Mouse (Mus musculus): ENCODE data around the gene Kif5a.

Gene Kif5a

DNA sequence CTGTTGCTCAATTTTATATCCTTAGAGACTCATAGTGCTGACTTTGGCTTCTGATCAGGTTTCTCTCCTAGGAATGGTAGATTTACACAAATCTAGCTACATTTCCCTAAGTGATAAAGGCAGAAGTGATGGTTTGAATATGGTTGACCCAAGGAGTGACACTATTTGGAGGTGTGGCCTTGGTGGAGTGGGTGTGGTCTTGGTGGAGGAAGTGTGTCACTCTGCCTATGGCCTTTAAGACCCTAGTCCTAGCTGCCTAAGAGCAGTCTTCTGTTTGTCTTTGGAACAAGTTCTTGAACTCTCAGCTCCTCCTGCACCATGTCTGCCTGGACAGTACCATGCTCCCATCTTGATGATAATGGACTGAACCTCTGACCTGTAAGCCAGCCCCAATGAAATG lies 46.0 kb downstream of the Kif5a start:
- no peak for DNase-seq (ENCODE audit: low spot score)

DNA sequence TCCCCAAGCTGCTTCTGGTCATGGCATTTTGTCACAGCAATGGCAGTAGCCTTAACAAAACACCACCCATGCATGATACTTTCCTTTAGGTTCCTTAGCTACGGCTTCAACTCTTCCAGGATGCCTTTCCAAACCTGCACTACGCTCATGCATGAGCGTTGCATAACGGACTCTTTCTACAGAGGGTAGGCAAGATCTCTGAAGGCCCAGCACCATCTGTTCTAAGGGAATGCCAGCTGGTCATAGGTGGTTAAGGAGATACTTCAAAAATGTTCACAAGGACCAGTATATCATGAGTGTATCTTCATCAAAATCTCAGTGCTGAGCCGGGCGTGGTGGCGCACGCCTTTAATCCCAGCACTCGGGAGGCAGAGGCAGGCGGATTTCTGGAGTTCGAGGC lies 46.7 kb downstream of the Kif5a start:
- DNase-seq (ENCODE audit: low spot score), result no peak

DNA sequence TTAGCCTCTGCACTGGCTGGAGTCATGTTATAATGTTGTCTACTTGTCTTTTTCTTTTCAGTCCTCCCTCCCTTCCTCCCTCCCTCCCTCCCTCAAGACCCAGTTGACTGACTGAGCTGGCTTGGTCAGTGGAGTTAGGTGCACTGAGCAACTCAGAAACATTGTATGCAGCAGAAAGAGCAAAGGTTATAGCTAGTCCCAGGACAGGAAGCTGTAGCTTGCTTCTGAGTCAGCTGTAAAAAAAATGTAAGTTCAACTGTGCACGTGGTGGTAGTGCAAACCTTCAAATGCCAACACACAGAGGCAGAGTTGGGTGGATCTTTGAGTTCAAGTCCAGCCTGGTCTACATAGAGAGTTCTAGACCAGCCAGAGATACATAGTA lies 48.7 kb downstream of the Kif5a start:
- no peak for DNase-seq (ENCODE audit: low spot score)

DNA sequence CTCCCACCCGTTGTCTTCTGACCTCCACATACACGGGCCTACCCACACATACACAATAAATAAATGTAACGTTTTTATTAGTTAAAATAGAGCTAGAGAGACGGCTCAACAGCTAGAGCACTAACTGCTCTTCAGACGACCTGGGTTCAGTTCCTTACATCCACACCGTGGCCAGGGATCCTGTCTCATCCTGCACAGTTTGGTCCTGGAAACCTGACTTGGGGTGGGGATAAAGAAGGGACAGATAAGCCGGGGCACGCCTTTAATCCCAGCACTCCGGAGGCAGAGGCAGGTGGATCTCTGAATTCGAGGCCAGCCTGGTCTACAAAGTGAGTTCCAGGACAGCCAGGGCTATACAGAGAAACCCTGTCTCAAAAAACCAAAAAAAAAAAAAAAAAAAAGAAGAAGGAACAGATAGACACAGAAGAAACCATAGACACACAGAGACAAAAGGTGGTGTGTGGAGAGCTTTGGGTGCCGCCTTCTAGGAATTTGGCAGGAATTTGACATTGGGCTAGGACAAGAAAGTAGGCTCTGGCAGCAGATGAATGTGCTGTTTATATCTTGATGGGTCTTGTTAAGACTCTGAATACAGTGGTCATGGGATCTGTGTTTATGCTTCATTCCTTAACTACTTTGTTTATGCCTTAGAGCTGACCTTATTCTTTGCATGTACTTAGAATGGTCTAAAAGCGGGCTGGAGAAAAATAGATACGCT lies 49.3 kb downstream of the Kif5a start:
- DNase-seq (ENCODE audit: low spot score), result no peak

DNA sequence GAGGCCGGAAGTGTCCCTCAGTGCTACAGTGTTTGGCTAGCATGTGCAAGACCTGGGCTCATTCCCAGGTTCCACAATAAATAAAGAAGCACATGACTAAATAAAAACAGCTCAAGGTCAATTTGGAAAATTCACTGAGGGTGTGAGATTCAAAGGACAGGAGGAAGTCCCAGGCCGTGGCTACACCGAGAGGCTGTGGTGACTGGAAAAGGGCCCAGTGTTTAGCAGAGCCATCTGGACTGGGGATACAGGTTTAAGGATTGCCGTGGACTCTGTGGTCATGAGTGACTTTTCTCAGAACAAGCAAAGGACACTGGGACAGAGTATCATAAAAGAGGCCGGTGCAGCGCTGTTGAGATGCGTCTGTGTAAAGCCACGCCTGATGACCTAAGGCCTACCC lies 49.9 kb downstream of the Kif5a start:
- no peak for DNase-seq (ENCODE audit: low spot score)

DNA sequence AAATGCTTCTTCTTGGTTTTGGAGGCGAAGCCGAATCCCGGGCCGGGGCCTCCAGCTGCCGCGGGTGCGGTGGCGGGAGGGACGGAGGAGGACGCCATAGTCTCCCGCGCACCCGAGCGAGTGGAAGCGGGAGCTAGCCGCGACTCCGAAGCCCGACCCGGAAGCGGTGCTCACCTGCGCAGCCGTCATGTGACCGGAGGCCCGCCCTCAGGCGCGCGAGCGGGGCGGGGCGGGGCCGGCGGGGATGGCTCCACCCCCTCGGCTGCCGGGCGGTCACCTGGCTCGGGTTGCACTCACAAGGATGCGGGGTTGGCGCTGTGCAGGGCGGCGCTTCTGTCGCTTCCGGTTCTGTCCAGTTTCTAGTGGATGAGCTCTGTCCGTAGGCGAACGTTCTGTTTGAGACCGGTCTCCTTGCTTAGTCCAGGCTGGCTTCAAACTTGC lies 51.7 kb downstream of the Kif5a start, which contains the start of gene Pip4k2c:
TSS of gene Pip4k2c (minus strand) at position 172 of the 441 bp plus-strand sequence.
- peak; percentile 77 for DNase-seq (ENCODE audit: low spot score)

DNA sequence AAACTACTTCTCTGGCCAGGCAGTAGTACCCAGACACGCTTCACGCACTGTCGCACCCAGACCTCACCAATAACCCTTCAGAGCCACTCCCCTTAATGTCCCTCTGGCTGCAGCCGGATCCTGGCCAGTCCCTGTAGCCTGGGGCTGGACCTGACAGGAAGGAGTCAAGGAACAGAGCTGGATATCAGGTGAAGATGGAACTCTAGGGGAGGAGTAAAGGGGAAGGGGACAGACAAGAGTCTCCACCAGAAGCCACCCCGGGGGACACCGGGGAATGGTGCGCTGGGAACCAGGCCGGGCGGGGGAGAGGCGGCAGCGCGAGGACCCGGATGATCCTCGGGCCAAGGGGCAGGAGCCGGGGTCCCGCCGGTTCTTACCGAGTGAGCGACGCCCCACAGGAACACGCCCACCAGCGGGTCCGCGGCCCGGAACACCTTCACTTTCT lies 52.2 kb downstream of the Kif5a start:
- DNase-seq (ENCODE audit: low spot score), result no peak

DNA sequence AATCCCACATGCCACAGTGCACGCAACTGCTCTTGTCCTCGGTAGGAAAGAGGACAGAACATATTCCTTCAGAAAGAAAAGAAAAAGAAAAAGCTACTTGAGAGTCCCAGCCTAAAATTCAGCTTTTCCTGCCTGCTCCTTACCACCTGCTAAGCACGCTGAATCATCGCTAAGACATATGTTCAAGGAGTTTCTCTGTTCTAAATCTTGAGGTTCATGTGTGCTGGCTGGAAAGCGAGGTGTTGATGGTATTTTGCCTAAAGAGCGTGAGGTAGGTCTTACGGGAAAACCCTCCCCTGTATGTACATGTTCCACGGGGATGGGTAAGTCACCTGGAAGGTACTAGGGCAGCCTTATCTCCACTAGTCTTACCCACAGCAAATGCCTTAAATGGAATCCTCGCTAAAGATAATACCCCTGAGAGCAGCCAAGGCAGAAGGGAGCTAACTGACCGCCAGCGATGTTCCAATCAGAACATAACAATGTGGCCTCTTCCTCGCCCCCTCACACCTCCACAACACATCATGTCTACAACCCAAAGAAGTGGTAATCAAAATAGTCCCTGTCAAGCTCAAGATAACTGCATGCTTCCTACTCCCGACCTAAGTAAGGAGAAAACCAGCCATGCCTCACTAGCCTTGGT lies 53.1 kb downstream of the Kif5a start:
- DNase-seq (ENCODE audit: low spot score), result no peak

DNA sequence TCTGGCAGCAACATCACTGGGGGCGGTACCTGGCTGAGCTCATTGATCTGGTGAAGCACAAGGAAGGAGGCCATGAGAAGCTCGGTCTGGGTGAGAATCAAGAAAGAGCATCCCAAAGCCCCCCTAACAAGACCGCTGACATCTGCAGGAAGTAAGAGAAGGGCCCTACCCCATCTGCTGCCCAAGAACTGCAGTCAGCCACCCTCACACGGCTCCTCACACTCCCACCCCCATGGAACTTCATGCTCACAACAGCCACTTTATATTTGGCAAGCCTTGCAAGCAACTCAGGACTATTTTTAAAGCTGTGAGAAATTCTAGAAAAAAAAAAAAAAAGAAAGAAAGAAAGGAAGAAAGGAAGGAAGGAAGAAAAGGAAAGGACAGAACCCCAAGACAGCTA lies 54.2 kb downstream of the Kif5a start:
- DNase-seq (ENCODE audit: low spot score), result no peak

DNA sequence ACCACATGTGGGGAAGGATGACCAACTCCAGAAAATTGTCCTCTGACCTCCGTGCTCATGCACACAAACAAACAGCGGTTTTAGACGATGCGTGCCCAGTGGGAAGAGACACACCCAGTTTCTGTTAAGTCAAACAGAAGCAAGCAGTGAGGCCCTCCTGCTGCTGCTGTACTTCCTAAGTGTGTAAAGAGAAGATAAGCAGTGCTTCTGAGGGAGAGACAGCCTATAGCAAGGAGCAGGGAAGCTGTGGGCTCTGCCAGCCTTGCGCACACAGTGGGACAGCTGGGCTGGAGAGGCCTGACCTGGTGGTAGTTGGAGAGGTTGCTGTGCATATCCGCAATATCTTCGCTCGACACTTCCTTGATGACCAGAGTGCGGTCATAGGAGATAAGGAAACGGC lies 57.8 kb downstream of the Kif5a start:
- DNase-seq (ENCODE audit: low spot score), result no peak

DNA sequence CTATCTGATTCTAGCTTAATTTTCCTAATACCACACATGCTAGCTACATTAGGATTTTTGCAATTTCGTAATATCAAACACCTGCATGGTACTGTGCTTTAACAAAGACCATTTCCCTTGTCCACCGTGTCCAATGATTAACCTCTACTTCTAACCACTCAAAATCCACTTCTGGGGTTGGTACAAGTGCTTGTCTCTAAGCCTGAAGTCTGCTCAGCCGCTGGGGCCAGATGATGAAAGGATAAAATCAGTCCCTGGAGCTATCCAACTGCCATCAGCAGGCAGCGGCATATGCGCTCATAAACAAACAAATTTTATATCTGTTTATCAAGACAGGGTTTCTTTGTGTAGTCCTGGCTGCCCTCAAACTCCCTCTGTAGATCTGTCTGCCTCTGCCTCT lies 58.6 kb downstream of the Kif5a start:
- DNase-seq (ENCODE audit: low spot score), result no peak

DNA sequence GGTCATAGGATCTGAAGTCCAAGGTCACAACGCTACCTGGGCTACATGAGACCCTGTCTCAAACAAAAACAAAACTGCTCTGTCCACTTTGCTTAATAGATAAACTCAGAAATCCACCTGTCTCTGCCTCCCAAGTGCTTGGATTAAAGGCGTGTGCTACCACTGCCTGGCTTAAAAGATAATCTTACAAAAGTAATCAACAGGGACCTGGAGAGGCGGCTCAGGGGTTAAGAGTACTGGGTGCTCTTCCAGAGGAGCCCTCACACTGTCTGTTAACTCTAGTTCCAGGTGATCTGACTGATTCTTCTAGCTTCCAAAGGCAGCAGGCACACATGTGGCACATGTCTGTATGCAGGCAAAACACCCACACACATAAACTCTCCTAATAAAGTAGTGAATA lies 60.0 kb downstream of the Kif5a start:
- no peak for DNase-seq (ENCODE audit: low spot score)

DNA sequence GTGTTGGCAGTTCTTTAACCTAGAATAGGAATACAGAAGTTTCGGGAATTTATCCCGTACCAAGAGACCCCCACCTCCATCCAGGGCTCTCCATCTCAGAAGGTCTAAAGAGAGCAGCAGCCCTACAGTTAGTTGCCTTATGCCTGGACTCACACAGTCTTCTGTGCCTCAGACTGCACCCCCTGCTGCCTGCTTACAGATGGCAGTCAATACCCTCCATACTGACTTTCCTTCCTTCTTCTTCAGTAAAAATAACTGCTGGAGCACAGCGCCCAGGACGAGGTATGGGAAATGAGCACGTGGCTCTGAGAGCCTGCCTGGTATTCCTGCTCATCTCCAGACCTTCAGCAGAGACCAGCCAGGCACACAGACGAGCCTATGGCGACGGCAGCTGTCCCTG lies 62.9 kb downstream of the Kif5a start:
- no peak for DNase-seq (ENCODE audit: low spot score)

DNA sequence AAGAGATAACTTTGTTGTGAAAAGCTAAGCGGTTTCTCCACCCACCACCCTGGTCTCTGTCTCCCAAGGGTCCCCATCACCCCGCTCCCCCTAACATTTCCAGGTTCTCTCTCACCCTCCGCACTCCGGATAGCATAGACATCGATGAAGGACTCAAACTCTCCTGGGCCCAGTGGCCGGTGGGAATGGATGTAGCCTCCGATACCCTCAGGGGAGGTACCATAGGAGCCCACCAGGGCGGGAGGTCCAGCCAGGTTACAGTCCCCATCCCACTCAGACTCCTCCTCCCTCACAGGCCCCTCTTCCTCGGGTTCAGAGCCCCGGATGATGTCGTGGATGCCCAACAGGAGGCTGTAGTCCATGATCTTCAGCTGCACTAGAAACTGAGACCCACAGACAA lies 63.7 kb downstream of the Kif5a start:
- no peak for DNase-seq (ENCODE audit: low spot score)

DNA sequence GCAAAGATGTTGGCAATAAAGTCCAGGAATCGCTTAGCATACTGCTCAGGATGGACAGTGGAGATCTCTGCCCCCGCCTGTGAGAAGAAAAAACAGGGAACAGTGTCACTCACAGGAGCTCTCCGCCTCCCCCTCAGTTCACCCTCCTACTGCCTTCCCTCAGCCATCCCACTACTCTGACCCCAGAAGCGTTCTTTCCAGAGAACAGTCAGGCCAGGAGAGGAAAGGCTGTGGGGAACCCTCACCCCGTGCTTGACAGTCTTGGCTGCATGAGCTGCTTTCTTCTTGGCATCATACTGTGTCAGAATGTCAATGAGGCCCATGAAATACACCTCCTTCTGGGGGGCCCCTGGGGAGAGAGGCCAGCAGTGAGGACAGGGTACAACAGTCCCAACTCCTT lies 64.1 kb downstream of the Kif5a start:
- DNase-seq (ENCODE audit: low spot score), result no peak

DNA sequence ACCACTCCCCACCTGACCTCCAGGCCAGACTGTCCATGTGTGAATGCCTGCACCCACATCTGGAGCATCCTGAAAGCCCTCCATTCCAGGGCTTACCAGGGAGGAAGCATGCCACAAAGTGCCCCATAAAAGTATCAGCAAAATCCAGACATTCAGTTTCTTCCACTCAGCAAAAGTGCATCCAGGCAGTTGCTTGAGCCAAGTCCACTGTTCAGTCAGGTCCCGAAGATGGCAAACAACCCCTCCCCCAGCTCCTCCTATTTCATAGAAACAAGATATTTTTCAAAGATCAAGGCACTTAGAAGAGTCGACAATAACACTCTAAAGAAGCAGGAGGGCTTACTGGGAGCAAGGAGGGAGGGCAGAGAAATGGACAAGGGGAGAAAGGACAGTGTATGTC lies 64.7 kb downstream of the Kif5a start:
- no peak for DNase-seq (ENCODE audit: low spot score)

DNA sequence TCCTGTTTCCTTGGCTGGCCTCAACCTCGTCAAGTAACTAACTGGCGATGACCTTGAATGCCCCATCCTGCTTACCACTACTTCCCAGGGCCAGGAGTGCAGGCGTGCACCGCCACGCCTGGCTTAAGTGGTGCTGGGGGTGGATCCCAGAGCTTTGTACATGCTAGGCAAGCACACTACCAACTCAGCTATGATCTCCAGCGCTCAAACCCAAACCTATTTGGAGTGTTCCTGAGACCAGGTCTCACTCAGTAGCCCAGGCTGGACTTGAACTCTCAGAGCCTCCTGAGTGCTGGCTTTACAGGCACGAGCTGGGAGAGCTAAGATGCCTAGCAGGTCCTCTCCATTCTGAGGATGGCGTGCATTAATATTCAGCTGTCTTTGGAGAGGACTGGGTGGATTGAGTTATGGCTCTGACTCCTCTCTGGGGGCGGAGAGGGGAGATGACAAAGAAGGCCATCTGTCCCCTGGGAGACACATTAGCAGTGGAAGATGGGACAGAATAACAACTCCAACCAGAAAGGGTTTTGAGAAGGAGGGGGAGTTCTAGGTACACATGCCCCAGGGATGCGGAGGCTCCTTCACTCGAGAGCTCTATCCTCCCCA lies 65.5 kb downstream of the Kif5a start:
- no peak for DNase-seq (ENCODE audit: low spot score)

DNA sequence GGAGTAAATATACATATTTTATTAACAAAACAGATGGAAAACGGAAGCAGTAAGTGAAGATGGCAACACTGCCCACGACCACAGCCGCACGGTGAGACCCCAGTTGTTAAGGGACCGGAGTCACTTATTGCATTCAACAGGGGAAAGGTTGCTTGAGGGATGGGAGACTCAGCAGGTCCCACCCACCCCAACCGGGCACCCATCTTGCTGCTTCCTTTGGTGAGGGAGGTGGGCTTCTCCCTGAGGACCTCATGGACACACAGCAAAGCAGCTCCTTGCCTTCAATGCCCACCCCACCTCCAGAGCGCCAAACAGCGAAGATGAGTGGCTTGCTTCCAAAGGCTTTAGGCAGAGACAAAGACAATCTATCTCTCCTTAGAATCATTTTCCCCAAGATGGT lies 66.0 kb downstream of the Kif5a start:
- DNase-seq (ENCODE audit: low spot score), result no peak

DNA sequence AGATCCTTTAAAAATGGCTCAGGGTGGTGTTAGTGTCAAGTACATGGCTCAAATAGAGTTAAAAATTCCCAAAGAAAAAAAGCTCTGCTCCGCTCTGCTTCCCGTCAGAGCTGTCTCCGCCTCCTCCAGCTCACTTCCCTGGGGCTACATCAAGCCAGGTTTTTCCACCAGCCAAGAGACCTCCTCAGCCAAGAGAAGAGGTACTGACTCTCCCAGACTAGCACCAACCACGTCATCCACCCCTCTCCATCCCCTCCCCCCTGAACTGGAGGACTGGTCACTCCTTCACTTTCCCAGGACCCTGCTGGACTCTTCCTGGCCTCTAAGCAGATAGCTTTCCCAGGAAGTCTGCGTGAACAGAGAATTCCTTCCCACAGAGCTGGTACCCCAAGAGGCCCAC lies 66.8 kb downstream of the Kif5a start:
- DNase-seq (ENCODE audit: low spot score), result no peak

DNA sequence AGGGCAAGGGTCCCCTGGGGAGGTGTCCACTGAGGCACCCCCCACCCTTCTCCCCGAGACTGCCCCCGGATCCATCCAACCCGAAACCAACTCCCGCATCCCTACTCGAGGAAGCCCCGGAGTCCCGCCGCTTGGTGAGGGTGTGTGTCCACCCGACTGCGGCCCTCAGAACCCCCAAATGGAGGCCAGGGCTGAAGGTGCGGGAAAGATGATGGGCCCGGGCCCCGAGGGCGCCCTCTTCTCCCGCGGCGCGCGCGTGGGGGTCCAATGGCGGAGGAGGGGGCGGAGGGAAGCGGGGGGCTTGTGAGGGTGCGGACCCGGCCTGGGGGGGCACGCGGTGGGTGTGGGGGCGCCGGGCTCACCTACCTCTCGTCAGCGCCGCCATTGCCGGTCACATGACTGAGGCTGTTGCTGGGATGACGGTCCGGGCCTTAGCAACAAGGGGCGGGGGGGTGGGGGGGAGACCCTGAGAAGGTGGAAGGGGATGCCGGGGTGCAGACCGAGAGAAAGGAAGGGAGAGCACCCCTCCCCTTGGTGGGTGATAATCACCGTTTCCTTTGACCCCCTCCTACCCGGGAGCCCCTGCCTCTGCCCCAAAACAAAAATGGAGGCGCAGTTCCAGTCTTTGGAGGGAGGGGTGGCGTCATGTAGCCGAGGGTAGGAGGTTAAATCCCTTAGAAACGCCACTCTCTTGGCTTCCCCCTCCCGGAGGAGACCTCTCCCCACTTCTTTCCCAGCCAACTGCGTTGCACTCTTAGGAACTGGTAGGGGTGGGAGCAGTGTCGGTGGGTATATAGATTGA lies 67.6 kb downstream of the Kif5a start, which contains the start of gene Dtx3:
TSS of gene Dtx3 (minus strand) at position 401 of the 802 bp plus-strand sequence.
- DNase-seq (ENCODE audit: low spot score), result peak; percentile 38

DNA sequence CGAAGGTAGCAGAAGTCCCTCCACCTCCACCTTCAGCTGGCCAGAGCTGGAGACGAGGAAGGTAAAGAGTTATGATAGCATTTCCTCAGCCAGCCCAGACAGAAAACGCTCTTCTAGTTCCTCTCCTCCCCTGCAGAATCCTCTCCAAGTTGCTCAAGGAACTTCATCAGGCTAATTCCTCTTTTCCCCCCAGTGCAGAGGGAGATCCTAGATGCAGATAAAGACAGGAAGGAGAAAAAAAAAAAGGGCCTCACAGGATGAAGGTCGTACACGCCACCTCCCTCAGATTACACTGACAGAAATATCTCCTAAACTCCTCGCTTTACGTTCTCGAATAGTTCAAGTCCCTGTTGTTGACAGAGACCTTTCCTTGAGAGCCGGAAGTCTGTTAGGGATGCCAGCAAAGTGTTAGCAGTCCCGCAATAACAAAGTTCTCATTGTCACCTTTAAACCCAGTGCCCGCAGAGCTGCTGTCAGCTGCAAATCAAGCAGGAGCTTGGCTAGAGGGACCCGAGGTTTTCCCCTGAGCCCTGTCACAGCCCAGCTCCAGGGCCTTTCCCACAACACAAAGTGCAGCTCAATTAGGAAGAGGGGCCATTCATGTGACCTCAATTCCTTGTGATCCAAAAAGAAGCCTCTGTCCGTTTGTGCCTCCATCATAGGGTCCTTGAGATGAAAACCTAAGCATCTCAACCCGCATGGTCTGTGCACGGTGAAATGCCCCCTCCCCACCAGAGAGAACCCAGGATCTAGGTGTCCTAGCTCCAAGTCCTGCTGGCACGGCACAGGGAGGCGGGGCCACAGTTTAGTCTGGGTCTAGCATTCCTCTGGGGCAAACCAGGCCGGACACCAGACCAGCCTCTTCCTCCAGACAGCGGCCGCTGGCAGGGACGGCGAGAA lies 68.5 kb downstream of the Kif5a start:
- DNase-seq (ENCODE audit: low spot score), result peak; percentile 50
